Mouse (Mus musculus) 3134 (cell line): ENCODE measurements at regions not wholly inside any gene's neighbourhood (a gene's known extent, or its start where the extent isn't known, plus 50 kb on each side); places are given as distances from the start of the nearest gene placed in this dataset.
A peak's percentile ranks its signal among the peaks of the same experiment; 100 is the strongest.

ENCODE experiments used
- DNase-seq: peaks from one replicate; pipeline ENCODE4 v3.0.0-alpha.2; 2011; ENCODE audit warnings: low spot score; ENCODE audit not compliant: insufficient read length; ENCODE audit errors: extremely low read depth

DNA sequence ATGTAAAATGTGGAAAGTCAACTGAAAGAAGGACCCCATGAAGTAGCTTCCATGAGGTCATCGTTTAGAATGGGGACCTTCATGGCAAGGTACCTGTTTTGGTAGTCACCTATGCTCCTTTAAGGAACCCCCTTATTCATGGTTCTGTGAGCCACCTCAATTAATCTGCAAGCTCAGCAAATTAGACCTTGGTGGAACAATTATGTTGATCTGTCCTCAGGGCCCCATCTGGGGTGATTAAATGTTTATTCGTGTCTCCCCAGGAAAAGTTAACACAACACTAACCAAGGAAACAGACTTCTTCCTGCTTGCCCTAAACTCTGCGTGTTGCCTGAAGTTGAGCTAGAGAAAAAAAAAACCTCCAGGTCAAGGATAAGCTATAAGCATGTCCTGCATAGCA lies 175.9 kb upstream of the Lmcd1 start:
- no peak for DNase-seq

DNA sequence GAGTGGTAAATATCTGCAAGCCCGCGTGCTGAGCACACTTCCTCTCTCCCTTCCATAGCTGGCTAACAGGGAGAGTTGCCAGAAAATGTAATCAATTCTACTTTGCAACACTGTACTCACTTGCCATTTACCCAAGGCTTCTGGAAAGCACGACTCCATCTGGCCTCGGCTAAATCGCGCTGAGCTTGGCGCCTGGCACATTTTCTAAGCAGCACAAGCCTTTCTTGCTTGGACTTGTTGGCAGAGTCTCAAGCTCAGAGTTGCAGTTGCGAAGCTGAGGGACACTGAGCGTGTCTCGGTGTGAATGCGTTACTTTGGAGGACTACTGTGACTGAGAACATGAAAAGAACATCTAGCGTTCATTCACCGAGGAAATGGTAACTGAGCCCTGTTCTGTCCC lies 164.9 kb upstream of the Lmcd1 start:
- DNase-seq: no peak

DNA sequence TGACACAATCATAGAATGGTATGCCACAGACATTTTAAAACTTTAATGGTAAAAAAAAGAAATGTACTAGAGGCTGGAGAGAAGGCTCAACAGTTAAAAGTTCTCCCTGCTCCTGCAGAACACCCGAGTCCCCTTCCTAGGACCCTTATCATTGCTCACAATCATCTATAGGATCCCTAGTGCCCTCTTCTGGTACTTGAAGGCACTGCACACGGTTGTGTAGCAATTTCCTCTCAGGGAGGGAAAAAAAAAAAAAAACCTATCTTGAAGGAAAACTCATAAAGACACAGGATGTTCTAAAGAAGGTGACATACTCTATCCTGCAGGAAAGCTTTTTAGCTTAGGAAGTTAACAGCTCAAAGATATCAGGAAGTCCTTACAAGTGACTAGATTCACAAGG lies 154.4 kb upstream of the Lmcd1 start:
- DNase-seq: no peak

DNA sequence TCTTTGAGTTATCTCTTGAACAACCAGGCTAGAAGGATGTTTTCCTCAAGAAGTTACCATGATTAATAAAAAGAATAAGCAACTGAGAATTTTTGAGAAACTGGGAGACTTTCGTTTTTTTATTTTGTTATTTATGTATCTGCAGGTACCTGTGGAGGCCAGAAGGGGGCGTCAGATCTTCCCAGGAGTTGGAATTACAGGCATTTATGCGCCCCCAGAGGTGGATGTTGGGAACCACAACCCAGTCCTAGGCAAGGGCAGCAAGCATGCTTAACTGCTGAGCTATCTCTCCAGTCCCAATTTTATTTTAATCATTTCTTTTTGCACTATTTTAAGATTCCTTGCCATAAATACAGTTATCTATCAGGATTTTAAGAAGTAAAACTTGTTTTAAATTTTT lies 140.0 kb upstream of the Lmcd1 start:
- peak; percentile 44 for DNase-seq

DNA sequence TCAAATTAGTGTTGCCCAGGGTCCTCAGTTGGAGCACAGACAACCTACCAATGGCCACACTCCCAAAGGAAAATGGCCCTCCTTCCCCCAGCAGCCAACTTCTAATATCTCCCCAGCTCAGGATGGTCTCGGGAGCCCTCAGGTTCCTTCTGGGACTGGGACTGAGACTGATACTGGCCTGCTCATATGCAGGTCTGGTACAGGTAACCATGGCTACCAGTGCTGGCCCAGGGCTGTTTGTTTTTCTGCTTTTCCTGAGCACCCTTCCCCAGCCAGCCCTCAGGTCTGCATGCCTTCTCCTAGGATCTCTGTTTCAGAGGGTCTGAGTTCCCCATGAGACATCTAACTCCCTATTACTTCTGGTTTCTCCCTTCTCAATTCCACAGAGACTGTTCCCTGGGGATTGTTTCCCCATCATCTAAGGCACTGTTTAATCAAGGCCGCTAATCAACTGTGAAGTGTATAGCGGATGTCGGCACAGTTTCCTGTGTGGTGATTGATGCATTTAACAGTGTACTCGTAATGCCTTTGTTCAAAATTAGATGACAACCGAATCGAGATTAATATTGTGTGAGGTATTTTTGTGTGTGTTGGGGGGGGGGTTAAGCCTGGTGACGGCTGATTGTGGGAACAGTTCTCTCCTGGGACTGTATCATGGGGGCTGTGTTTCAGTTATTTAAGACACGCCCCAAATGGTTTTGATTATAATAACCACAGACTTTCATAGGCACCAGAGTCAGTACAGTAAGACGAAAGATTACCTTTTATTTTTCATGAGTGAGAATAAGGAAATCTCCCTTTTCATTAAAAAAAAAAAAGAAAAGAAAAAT lies 120.8 kb upstream of the Lmcd1 start:
- no peak for DNase-seq

DNA sequence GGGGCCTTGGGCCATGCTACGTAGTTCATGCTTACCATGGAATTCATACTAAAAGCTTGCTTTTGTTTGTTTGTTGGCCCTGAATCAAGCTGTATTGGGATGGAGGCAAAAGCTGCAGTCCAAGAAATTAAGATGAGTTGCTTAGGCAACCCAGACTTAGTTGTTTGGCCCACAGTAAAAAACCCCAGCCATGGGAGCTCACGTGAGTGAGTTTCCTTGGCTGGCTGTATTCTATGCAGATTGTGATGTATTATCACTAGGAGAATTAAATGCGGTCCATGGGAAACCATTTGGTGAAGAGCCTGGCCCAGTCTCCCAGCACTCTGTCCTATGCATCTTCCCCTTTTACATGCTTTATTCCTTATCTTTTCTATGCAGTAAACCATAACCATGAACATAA lies 106.1 kb upstream of the Lmcd1 start:
- DNase-seq: no peak

DNA sequence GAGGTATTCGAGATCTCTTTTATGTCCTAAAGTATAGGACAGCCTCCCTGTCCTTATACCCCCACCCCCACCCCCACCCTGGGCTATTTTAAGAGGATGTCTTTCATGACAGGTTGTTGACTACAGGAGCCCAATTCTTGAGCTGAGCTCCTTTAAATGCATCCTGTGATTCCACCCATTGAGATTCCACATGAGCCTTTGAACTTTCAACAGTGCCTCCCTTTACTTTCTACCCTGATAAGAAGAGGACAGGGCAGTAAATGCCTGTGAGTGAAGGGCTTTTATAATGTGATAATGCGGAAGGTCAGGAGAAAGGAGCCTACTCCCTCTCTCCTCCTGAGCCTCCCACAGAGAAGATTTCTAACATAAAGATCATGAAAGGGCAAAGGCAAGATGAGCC lies 97.2 kb upstream of the Lmcd1 start:
- no peak for DNase-seq

DNA sequence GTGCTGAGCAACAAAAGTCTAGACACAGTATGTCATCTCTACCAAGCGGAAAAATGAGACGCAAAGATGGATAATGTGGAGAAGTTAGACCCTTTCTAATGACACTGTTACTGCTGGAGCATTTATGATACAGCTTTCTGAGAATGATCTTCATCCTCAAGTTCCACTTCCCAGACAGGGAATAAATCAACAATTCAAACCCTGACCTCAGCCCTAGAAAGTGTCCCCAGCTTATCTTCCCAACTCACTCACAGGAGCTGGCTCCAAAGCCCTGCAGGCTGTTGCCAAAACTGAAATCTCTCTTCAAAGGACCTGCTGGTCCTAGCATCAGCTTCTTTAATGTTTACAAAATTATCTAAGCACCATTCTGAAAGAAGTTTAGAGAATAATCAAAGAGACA lies 85.9 kb upstream of the Lmcd1 start:
- DNase-seq: no peak

DNA sequence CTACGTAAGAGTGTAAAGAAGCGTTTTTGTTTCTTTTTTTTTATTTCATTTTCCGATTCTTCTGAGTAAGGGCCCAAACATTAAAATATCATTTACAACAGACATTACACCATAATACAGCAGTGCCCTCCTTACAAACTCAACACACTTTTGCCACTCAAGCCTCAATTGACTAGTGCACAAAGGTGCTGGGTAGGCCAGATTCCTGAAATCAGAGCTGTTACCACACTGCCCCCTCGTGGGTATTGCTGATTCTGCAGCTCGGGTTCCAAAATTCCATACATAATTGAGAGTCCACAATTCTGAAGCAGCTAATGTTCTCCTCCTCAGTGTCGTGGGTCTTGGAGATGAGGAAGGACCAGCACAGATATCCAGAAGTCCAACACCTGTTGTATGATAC lies 82.5 kb upstream of the Lmcd1 start:
- no peak for DNase-seq

DNA sequence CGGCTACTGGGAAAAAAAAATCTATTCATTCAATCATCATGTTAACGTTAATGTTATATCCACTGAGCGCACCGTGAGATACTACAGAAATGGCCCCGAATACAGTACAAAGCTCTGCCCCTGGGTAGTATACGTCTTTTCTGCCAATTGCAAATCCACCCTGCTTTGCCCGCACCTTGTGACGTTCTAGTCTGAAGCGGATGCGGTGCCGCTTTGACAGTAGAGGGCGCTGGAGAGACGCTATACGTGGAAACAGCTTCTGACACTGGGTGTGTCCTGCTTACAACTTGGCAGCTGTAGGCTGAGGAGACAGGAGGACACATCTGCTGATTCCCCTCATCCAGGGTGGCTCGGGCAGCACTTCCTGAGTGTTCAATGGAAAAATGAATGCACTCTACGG lies 76.1 kb upstream of the Lmcd1 start:
- peak; percentile 66 for DNase-seq

DNA sequence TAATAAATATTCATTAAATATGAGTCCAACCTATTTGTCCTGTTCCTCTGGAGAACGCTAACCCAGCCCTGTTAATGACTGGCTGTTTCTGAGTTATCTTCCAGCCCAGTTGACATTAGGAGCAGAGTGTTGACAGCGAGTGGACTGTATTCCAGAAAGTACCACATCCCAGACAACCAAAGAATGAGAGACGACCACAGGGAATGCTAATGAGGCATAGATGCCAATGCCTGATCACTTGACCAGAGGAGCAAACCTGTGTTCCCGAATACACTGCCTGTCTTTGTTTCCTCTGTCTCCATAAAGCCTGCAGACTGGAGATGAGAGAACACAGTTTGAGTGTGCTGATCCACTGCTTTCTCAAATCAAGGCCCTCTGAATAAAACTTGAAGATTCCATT lies 74.3 kb upstream of the Lmcd1 start:
- DNase-seq: no peak

DNA sequence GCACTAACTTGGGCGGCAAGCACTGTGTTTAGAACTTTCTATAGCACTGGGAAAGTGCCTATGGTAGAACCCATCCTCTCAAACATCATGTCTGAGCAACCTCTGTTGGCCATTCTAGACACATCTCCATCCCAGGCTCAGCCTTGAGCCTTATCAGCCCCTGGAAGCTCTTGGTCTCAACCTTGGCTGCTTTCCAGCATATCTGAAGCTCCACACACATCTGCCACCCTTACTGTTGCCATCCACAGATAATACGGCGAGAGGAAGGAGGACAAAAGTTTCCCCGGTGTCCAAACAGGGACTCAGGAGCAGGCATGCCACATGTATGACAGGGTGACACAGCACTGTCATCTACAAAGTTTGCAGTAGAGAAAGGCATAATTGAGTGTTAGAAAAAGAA lies 71.4 kb upstream of the Lmcd1 start:
- DNase-seq: no peak

DNA sequence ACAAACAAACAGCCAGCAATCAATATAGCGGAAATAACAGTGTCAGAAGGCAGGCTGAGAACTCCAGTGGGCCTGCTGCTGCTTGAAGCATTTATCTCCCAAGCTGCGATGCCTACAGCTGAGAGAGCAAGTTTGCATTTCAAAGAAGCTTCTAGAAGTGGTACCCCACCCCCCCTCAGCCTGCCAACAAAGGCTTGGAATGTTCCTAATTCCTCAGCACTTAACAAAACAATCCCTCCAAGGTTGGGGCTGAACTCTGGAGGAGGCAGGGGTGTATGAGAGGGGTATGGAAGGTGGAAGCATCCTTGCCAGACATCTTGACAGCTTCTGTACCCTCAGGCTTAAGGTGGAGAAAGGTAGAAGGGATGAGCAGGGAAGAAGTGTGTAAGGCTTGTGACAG lies 70.2 kb upstream of the Lmcd1 start:
- no peak for DNase-seq

DNA sequence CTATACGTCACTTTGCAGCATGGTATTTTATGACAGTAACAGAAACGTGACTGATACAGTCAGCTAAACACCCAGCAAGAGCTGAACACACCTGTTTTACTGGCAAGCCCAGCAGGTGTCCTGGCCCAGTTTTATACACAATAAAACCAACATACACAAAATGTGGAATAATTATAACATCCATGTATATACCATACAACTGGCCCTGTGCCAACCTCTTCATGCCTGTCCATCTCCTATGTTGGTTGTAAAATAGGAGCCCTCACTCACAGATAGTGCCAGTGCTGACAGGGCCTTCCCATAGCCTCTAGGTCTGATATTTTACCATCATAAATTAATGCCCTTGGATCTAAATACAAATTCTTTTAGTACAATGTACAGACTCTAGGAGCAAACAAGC lies 68.6 kb upstream of the Lmcd1 start:
- no peak for DNase-seq

DNA sequence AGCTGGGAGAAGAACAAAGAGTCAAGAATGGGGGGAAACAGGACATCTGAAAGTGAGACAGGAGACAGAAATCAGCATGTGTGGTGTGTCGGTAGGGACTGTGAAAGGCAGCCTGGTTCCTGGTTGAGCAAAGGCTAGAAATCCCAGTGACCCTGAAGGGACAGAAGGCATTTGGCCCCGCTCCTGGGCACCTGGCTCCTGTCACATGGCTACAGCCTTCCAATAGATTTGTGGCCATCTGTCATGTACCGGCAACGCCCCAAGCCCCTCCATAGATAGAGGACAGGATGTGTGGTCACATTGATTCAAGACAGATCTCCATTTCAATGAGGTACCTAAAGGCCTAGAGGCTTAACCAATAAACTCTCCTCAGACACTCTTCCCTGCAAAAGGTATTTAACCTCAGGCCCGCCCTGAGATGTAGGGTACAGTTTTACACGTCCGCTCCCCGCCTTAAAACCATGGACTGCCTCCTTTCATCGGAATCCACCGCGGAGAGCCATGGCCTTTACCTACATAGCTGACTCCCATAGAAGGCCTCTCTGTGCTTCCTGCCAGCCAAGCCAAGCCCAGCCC lies 68.0 kb upstream of the Lmcd1 start:
- no peak for DNase-seq

DNA sequence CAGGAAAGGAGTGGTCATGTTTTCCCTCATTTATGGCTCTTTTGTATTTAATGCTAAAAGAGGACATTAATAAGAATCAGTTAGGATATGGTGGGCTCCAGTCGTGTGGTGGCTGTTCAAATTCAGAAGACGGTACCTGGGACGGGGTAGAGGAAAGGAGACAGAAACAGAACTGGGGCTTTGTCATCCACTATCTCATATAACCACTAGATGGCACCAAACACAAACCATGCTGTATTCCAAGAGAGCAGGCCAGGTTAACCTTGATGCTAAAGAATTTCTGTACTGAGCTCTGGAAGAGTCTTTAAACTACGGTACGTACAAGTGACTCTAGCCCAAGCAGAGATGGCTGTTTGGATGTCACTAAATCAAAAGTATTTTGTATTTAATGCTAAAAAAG lies 66.3 kb upstream of the Lmcd1 start:
- DNase-seq: no peak

DNA sequence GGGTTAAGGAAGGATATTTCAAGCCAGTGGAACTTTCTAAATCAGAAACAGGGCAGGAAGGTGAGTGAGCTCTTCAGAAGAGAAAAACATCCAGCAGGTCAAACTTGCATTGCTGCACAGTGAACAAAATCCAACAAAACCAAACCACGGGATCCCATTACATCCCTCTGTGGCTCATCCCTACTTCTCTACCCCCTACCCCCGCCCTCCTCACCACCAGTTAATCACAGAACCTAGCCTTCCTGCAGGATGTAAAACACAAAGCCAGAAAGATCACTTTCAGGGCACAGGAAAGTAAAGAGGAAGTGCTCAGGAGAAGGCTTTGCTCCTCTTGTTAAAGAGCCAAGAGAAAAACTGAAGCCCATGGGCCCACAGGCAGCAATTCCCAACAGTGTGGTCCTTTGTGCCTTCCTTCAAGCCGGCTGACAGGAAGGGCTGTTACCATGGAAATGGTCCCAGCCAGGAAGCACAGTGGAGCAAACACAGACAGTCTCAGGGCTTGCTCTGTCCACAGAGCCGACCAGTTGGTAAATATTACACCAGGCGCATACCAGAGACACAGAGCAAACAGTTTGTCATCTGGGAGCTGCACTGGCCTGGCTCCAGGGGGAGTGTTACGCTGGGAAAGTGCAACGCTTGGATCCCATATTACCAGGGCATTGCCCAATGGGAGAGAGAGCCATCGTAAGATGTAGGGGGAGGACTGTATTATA lies 63.2 kb upstream of the Lmcd1 start:
- DNase-seq: peak; percentile 62

DNA sequence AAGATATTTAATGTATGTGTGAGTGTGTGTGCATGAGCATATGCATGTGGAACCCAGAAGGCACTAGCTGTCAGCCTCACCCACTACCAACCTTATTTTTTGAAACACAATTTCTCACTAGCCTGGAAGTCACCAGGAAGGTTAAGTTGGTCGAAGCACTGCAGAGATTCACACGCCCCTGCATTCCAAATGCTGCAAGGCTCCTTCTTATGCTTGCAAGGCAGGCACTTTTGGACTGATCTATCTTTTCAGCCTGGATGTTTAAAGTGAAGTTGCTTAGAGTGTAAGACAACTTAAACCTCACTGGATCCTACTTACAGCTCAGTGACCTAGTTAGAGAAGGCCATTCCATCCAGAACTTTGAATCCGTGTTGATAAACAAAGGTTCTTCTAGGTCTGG lies 56.7 kb upstream of the Lmcd1 start:
- DNase-seq: no peak

DNA sequence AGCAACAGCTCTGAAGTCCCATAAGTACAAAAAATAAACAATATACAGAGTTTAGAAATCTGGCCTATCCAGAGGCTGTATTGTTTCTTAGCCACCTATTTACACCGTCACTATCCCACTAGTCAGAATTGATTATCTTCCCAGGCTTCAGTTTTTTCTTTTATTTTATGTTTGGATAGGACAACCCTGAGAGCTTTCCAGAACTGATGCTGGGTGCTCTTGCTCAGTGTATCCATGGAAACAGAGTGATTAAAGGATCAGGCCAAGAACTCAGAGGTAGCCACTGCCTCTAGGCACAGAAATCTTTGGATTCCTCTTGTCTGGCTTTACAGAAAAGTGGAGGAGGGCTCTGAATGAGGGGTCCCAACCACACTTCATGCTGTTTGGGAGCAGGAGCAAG lies 55.3 kb upstream of the Lmcd1 start:
- no peak for DNase-seq

DNA sequence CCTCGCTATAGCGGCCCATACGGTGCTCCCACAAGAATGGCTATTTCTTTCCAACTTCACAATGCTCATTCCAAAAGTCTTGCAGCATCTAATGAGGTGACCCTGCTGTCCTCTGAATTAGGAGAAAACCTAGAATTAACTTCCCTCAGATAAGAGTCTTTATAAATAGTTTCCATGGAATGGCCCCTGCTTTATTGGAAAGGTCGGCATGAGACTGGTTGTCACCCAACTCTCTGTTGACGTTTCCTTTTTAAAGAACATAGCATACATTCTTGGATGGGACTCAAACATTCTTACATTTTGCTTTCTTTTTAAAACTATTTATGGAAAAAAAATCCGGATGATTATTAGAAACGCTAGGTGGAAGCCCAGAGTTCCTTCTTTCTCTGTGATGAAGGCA lies 53.9 kb upstream of the Lmcd1 start:
- DNase-seq: no peak

DNA sequence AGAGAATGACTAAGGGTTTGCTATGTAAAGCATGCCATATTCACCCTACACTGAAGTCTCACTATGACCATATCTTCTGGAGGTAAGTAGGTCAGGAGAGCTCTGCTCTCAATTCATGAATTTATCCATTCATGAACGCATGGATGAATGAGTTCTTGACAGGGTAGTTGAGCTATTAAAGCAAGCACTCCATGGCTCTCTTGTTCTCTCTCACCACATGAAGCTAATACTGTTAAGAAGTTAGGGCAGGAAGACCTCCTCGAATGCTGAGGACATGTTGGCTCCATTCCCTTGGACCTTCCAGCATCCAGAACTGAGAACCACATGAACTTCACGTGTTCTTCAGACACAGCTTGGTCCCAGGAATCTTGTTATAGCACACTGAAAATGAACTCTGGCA lies 53.4 kb upstream of the Lmcd1 start:
- DNase-seq: no peak

DNA sequence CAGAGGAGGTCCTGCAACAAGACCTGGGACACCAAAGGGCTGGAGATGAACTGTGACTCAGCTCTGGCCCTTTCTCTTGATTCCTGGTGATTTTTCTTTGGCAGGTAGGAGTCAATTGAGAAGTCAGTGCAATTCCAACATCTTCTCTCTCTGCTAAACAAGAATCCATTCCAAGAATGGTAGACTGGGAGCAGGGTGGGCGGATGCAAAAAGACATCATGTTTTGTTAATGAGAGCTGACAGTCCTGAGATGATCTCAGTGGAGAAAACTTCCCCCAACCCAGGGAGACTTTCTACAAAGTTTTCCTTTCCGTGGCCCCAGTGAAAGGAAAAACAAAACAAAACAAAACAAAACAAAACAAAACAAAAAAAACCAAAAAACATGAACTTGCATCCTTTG lies 52.2 kb upstream of the Lmcd1 start:
- DNase-seq: no peak
